Mouse (Mus musculus): ENCODE data around the gene Ndrg3. TPM values are rescaled to one million over a fixed set of nuclear protein-coding genes. Genes with fewer than 3 reads are reported as not detected.

Gene Ndrg3
- total and polyA plus RNA-seq, 3 experiments = 19.8 to 23.6 (median 21.5) TPM

- intact Hi-C loops (cut with DNase I) = no loop called here
- Histone ChIP-seq H3K27ac (no peak overlapping the region), H3K27me3 (ENCODE audit: control insufficient read depth, insufficient read depth, low read length) (no peaks in the 10 kb centered on the region), H3K9ac (ENCODE audit: low read depth, low read length) (no peak overlapping the region), H3K36me3 (ENCODE audit: control insufficient read depth, insufficient read depth, low read length) (no peaks in the 10 kb centered on the region), H3K79me2 (replicated peaks; ENCODE audit: control insufficient read depth, insufficient read depth, low read length) (no peaks in the 10 kb centered on the region), H3K4me1 (ENCODE audit: control insufficient read depth, insufficient read depth, low read length) (no peaks in the 10 kb centered on the region), H3K4me3 (no peak overlapping the region)
- DNase-seq = no peak
- WGBS = 89% methylated on average over 4 of the region's 4 CpGs
- no peak for TF ChIP-seq POLR2A (IDR thresholded peaks at IDR 0.05; ENCODE audit: insufficient read depth, low read depth, low read length)
- no peak for TF ChIP-seq EP300 (IDR thresholded peaks at IDR 0.05; ENCODE audit: insufficient read depth, low read depth, low read length)
- no peak for TF ChIP-seq CTCF (IDR thresholded peaks at IDR 0.05)
These were observed 27.4 kb upstream of the Ndrg3 start for GRCm38 (mm10) chr2:157019228-157019627.

DNA sequence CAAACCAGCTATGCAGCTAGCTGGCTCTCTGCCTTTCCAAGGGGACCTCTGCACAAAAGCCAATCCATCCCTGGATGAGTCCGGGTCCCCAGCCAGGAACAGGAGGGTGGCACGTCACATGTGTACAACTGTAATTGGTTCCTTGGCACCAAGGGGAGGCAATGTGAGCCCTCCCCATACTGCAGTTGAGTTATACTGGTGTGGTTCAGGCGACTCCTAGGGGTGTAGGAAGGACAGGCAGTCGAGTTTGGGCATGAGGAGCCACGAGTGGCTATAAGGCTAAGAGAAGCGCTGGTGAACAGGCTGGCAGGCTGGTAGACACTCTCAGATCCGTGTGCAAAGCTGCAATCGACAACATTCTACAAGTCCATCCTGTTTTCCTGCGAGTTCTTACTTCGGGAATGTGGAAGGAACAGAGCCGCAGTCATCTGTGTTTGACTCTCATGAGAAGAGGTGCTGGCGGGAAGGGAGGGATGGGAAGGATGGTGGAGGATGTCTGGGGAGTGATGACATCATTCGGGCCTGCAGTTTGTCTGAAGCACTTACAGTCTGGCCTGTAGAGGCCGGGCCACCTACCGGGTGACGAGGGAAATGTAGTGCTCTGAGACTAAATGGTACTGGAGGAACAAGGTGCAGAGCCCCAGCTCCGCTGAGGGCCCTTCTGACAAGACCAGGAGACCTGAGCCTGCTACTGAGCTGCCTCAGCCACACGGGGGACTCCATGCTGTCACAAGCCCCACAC is 24.8 kb upstream of the Ndrg3 start:
- no peak overlapping the region for H3K27ac ChIP-seq
- H3K36me3 ChIP-seq (ENCODE audit: control insufficient read depth, insufficient read depth, low read length) = no peaks in the 10 kb centered on the region
- no peaks in the 10 kb centered on the region for H3K27me3 ChIP-seq (ENCODE audit: control insufficient read depth, insufficient read depth, low read length)
- H3K9ac ChIP-seq (ENCODE audit: low read depth, low read length) = no peak overlapping the region
- no peak overlapping the region for H3K4me3 ChIP-seq
- intact Hi-C loops (cut with DNase I) = no loop called here
- peak; percentile 18 for TF ChIP-seq CTCF (IDR thresholded peaks at IDR 0.05)
- no peak for TF ChIP-seq EP300 (IDR thresholded peaks at IDR 0.05; ENCODE audit: insufficient read depth, low read depth, low read length)
- WGBS = 52% methylated on average over 18 of the region's 18 CpGs
- H3K4me1 ChIP-seq (ENCODE audit: control insufficient read depth, insufficient read depth, low read length) = no peaks in the 10 kb centered on the region
- DNase-seq = no peak
- no peaks in the 10 kb centered on the region for H3K79me2 ChIP-seq (replicated peaks; ENCODE audit: control insufficient read depth, insufficient read depth, low read length)

GRCm38 (mm10) chr2:157012341-157012740 is 20.5 kb upstream of the Ndrg3 start:
- Histone ChIP-seq H3K27ac (no peak overlapping the region), H3K4me1 (ENCODE audit: control insufficient read depth, insufficient read depth, low read length) (peaks cover 1% of the 10 kb centered on the region), H3K36me3 (ENCODE audit: control insufficient read depth, insufficient read depth, low read length) (no peaks in the 10 kb centered on the region), H3K27me3 (ENCODE audit: control insufficient read depth, insufficient read depth, low read length) (no peaks in the 10 kb centered on the region), H3K4me3 (no peak overlapping the region), H3K79me2 (replicated peaks; ENCODE audit: control insufficient read depth, insufficient read depth, low read length) (no peaks in the 10 kb centered on the region), H3K9ac (ENCODE audit: low read depth, low read length) (no peak overlapping the region)
- no peak for DNase-seq
- intact Hi-C loops (cut with DNase I) = no loop called here
- 68% methylated on average over 6 of the region's 6 CpGs for WGBS
- TF ChIP-seq EP300 (IDR thresholded peaks at IDR 0.05; ENCODE audit: insufficient read depth, low read depth, low read length) (no peak), POLR2A (IDR thresholded peaks at IDR 0.05; ENCODE audit: insufficient read depth, low read depth, low read length) (no peak), CTCF (IDR thresholded peaks at IDR 0.05) (no peak)

DNA sequence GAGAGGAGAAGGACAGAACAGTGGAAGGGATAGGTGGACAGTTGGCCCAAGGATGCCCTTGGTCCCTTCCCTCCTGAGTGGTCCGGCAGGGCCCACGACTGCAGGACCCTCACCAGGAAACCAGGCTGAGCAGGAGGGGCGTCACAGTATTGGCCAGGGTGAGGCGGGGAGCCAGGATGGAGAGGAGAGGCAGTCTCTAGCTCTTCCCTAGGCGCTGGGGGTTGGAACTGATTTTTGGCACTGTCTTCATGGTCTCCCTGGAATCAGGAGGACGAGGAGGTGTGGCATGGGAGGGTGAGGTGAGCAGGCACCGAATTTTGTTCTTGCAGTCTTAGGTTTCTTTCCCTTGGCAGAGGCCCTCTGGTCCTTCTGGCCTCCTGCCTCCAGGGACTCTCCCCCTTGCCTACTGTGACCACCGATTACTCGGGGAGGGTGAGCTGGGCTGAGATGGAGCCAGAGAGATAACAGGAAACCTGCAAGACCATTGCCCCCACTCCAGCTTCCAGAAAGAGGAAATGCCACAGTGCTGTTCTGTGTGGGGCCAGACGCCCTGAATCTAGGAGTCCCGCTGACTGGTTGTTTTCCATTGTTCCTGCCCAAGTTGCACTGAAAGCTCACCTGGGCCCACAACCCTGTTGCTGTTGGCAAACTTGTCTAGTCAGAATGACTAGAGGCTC is 18.9 kb upstream of the Ndrg3 start:
- 22% methylated on average over 11 of the region's 11 CpGs for WGBS
- TF ChIP-seq CTCF (IDR thresholded peaks at IDR 0.05) (no peak), POLR2A (IDR thresholded peaks at IDR 0.05; ENCODE audit: insufficient read depth, low read depth, low read length) (no peak), EP300 (IDR thresholded peaks at IDR 0.05; ENCODE audit: insufficient read depth, low read depth, low read length) (no peak)
- H3K36me3 ChIP-seq (ENCODE audit: control insufficient read depth, insufficient read depth, low read length) = no peaks in the 10 kb centered on the region
- H3K27ac ChIP-seq = no peak overlapping the region
- no peak for DNase-seq
- H3K4me3 ChIP-seq = no peak overlapping the region
- peaks cover 3% of the 10 kb centered on the region for H3K4me1 ChIP-seq (ENCODE audit: control insufficient read depth, insufficient read depth, low read length)
- no peaks in the 10 kb centered on the region for H3K79me2 ChIP-seq (replicated peaks; ENCODE audit: control insufficient read depth, insufficient read depth, low read length)
- H3K9ac ChIP-seq (ENCODE audit: low read depth, low read length) = no peak overlapping the region
- intact Hi-C loops (cut with DNase I) = no loop called here
- no peaks in the 10 kb centered on the region for H3K27me3 ChIP-seq (ENCODE audit: control insufficient read depth, insufficient read depth, low read length)

GRCm38 (mm10) chr2:157010121-157010520 is 18.3 kb upstream of the Ndrg3 start:
- Histone ChIP-seq H3K27me3 (ENCODE audit: control insufficient read depth, insufficient read depth, low read length) (no peaks in the 10 kb centered on the region), H3K27ac (no peak overlapping the region), H3K9ac (ENCODE audit: low read depth, low read length) (no peak overlapping the region), H3K36me3 (ENCODE audit: control insufficient read depth, insufficient read depth, low read length) (no peaks in the 10 kb centered on the region), H3K4me3 (no peak overlapping the region), H3K79me2 (replicated peaks; ENCODE audit: control insufficient read depth, insufficient read depth, low read length) (no peaks in the 10 kb centered on the region), H3K4me1 (ENCODE audit: control insufficient read depth, insufficient read depth, low read length) (peaks cover 3% of the 10 kb centered on the region)
- TF ChIP-seq EP300 (IDR thresholded peaks at IDR 0.05; ENCODE audit: insufficient read depth, low read depth, low read length) (no peak), CTCF (IDR thresholded peaks at IDR 0.05) (no peak), POLR2A (IDR thresholded peaks at IDR 0.05; ENCODE audit: insufficient read depth, low read depth, low read length) (no peak)
- intact Hi-C loops (cut with DNase I) = no loop called here
- DNase-seq = no peak

DNA sequence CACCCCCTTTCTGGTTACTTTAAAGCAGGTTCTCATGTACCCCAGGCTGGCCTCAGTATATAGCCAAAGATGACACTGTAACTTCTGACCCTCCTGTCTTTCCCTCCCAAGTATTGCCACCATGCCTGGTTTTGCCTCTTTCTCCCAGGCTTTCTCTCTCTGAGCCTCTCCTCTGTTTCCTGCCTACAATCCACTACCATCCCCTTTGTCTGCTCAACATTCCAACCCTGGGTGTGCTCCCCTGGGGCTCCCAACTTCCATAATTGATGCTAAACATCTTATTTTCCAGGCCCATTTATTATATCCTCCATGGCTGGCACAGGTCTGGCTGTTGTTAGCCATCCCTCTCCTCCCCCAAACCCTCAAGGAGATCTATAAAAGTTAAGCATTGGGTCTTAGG is 16.7 kb upstream of the Ndrg3 start:
- no peak overlapping the region for H3K4me3 ChIP-seq
- H3K4me1 ChIP-seq (ENCODE audit: control insufficient read depth, insufficient read depth, low read length) = peaks cover 3% of the 10 kb centered on the region
- no peak for DNase-seq
- no peaks in the 10 kb centered on the region for H3K79me2 ChIP-seq (replicated peaks; ENCODE audit: control insufficient read depth, insufficient read depth, low read length)
- no peak overlapping the region for H3K27ac ChIP-seq
- intact Hi-C loops (cut with DNase I) = no loop called here
- no peak overlapping the region for H3K9ac ChIP-seq (ENCODE audit: low read depth, low read length)
- H3K36me3 ChIP-seq (ENCODE audit: control insufficient read depth, insufficient read depth, low read length) = no peaks in the 10 kb centered on the region
- no peak for TF ChIP-seq POLR2A (IDR thresholded peaks at IDR 0.05; ENCODE audit: insufficient read depth, low read depth, low read length)
- TF ChIP-seq EP300 (IDR thresholded peaks at IDR 0.05; ENCODE audit: insufficient read depth, low read depth, low read length) = no peak
- no peak for TF ChIP-seq CTCF (IDR thresholded peaks at IDR 0.05)
- H3K27me3 ChIP-seq (ENCODE audit: control insufficient read depth, insufficient read depth, low read length) = no peaks in the 10 kb centered on the region
